Mouse (Mus musculus): ENCODE data around the gene Mcur1. TPM values are rescaled to one million over a fixed set of nuclear protein-coding genes. Genes with fewer than 3 reads are reported as not detected.

The Mcur1 gene
- polyA plus RNA-seq, 2 experiments: 18.1 to 19.7 TPM

DNA sequence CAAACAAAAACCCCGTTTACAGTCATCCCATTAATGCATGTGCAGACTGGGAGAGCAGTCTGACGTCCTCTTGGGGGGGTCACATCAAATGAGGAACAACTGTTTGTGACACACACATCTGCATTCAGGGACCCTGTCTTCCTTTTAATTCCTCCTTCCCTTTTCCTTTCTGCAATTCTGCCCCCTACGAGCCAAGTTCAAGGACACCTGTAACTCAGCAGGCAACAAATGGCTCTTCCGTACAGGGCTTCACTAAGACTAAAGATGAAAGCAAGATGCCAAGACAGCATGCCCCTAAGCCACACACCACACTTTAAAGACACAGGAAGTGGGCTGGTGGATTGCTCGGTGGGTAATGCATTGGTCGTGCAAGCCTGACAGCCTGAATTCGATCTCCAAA, 10.1 kb downstream of the Mcur1 start:
- Histone ChIP-seq H3K4me1 (ENCODE audit: control insufficient read depth, insufficient read depth, low read length) (no peaks in the 10 kb centered on the region), H3K9ac (ENCODE audit: low read depth, low read length, severe bottlenecking) (no peak overlapping the region), H3K27me3 (ENCODE audit: control insufficient read depth, insufficient read depth, low read length) (no peaks in the 10 kb centered on the region), H3K9me3 (ENCODE audit: control insufficient read depth, low read length) (no peaks in the 10 kb centered on the region), H3K4me3 (replicated peaks; ENCODE audit: low read length) (no peak overlapping the region), H3K27ac (replicated peaks; ENCODE audit: low read depth, low read length) (no peak overlapping the region), H3K4me2 (replicated peaks; ENCODE audit: low read depth, low read length, severe bottlenecking) (no peak overlapping the region), H3K36me3 (ENCODE audit: control insufficient read depth, insufficient read depth, low read length) (peaks cover 74% of the 10 kb centered on the region)
- ATAC-seq (ENCODE audit: low FRiP score, low read depth) (no peak), DNase-seq (ENCODE audit: low spot score) (no peak)
- WGBS: 83% methylated on average over 7 of the region's 7 CpGs
- no peak for TF ChIP-seq POLR2A (IDR thresholded peaks at IDR 0.05; ENCODE audit: borderline replicate concordance, extremely low read depth, insufficient read depth, insufficient read length)

DNA sequence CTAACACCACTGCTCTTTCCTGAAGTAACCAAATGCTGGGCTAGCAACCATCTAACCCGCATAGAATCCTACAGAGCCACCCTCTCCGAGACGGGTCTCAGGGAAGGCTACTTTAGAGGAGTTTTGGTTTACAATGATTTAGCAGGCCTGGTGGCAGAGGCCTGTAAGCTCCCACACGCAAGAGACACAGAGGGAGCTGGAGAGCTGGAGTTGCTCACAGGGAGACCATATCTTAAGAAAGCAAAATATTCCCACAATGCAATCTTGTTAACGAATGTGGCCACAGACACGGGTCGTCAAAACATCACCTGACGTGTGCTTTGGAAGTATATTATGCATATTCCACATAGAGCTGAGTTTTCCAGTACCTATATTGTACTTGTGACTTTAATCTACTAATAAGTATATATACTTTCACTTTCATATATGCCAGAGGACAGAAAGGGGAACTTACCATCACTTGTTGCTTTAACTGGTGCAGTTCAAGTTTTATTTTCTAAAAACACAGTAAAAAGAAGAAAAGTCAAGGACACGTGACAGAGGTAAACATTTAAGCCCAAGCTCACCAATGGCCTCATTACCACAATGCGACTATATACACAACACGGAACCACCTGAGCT, 10.8 kb downstream of the Mcur1 start:
- Histone ChIP-seq H3K36me3 (ENCODE audit: control insufficient read depth, insufficient read depth, low read length) (peaks cover 73% of the 10 kb centered on the region), H3K4me2 (replicated peaks; ENCODE audit: low read depth, low read length, severe bottlenecking) (no peak overlapping the region), H3K4me1 (ENCODE audit: control insufficient read depth, insufficient read depth, low read length) (no peaks in the 10 kb centered on the region), H3K9ac (ENCODE audit: low read depth, low read length, severe bottlenecking) (no peak overlapping the region), H3K27ac (replicated peaks; ENCODE audit: low read depth, low read length) (no peak overlapping the region), H3K9me3 (ENCODE audit: control insufficient read depth, low read length) (no peaks in the 10 kb centered on the region), H3K27me3 (ENCODE audit: control insufficient read depth, insufficient read depth, low read length) (no peaks in the 10 kb centered on the region), H3K4me3 (replicated peaks; ENCODE audit: low read length) (no peak overlapping the region)
- TF ChIP-seq POLR2A (IDR thresholded peaks at IDR 0.05; ENCODE audit: borderline replicate concordance, extremely low read depth, insufficient read depth, insufficient read length): no peak
- no peak for DNase-seq (ENCODE audit: low spot score)
- 88% methylated on average over 11 of the region's 11 CpGs for WGBS
- no peak for ATAC-seq (ENCODE audit: low FRiP score, low read depth)

DNA sequence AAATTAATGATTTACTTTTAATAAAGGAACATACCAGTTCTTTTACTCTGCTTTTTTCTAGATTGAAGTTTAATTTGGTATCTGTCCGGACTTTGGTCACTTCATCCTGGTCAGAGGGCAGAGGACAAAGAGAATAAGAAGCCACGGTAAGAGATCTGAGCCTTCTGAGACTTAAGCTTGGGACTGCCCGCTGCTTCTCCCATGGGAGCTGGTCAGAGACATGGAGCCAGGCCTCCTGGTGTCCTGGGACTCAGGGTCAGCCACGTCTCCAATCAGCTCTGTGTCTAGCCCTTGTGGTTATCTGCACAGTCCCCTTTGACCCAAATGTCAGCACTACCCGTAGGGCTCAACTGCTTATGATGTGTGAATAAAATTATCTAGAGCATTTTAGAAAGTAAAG, 11.4 kb downstream of the Mcur1 start:
- no peak overlapping the region for H3K4me3 ChIP-seq (replicated peaks; ENCODE audit: low read length)
- ATAC-seq (ENCODE audit: low FRiP score, low read depth): no peak
- WGBS: 85% methylated on average over 5 of the region's 5 CpGs
- DNase-seq (ENCODE audit: low spot score): no peak
- H3K27me3 ChIP-seq (ENCODE audit: control insufficient read depth, insufficient read depth, low read length): no peaks in the 10 kb centered on the region
- H3K4me2 ChIP-seq (replicated peaks; ENCODE audit: low read depth, low read length, severe bottlenecking): no peak overlapping the region
- no peaks in the 10 kb centered on the region for H3K4me1 ChIP-seq (ENCODE audit: control insufficient read depth, insufficient read depth, low read length)
- peaks cover 74% of the 10 kb centered on the region for H3K36me3 ChIP-seq (ENCODE audit: control insufficient read depth, insufficient read depth, low read length)
- no peaks in the 10 kb centered on the region for H3K9me3 ChIP-seq (ENCODE audit: control insufficient read depth, low read length)
- no peak overlapping the region for H3K27ac ChIP-seq (replicated peaks; ENCODE audit: low read depth, low read length)
- TF ChIP-seq POLR2A (IDR thresholded peaks at IDR 0.05; ENCODE audit: borderline replicate concordance, extremely low read depth, insufficient read depth, insufficient read length): no peak
- no peak overlapping the region for H3K9ac ChIP-seq (ENCODE audit: low read depth, low read length, severe bottlenecking)

DNA sequence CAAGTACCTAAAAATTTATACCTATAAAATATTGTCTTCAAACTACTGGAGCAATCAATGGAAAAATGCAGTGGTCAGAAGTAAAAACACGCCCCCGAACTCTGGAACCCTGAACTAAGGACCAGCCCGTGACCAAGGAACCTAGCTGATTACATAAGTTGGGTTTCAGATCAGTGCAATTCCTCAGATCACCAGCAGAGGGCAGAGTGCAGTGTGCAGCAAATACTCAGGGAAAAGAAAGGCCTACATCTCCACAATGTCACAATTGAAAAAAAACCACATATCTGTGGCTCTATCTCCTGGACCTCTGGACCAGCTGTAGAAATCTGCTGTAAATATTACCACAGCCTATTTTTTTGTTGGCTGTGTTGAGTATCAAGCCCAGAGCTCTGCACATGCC, 13.1 kb downstream of the Mcur1 start:
- Histone ChIP-seq H3K4me3 (replicated peaks; ENCODE audit: low read length) (no peak overlapping the region), H3K27me3 (ENCODE audit: control insufficient read depth, insufficient read depth, low read length) (no peaks in the 10 kb centered on the region), H3K9ac (ENCODE audit: low read depth, low read length, severe bottlenecking) (no peak overlapping the region), H3K4me1 (ENCODE audit: control insufficient read depth, insufficient read depth, low read length) (no peaks in the 10 kb centered on the region), H3K9me3 (ENCODE audit: control insufficient read depth, low read length) (no peaks in the 10 kb centered on the region), H3K4me2 (replicated peaks; ENCODE audit: low read depth, low read length, severe bottlenecking) (no peak overlapping the region), H3K36me3 (ENCODE audit: control insufficient read depth, insufficient read depth, low read length) (peaks cover 64% of the 10 kb centered on the region), H3K27ac (replicated peaks; ENCODE audit: low read depth, low read length) (no peak overlapping the region)
- ATAC-seq (ENCODE audit: low FRiP score, low read depth): no peak
- TF ChIP-seq POLR2A (IDR thresholded peaks at IDR 0.05; ENCODE audit: borderline replicate concordance, extremely low read depth, insufficient read depth, insufficient read length): no peak
- peak; percentile 82 for DNase-seq (ENCODE audit: low spot score)
- WGBS: 42% methylated on average over 3 of the region's 3 CpGs

DNA sequence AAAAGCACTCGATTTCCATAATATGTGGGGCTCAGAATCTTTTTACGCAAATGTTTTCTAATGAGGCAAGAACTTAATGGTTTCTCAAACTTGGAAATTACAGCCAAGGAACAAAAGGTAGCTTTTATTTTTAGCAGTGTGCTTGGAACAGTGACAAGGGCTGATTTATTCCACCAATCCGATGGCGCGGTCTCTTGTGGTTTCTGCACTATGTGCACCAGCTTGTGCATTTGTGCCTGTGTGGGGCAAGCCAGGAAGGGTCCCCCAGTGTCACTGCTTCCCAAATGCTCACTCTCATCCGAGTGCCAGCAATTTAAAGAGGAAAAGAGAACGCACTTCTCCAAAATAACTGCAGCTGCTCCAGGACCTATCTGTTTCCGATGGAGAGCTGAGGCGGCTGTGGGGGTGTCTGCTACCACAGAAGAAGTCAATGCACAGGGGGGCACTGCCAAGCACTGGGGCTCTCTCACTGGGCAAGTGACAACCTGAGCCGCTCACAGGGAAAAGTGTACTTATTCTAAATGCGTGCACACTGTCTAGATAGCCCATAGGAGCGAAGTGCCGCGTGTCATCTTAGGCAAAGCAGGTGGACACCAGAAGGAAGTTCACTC, 19.7 kb downstream of the Mcur1 start:
- 84% methylated on average over 14 of the region's 14 CpGs for WGBS
- ATAC-seq (ENCODE audit: low FRiP score, low read depth) (no peak), DNase-seq (ENCODE audit: low spot score) (no peak)
- Histone ChIP-seq H3K27ac (replicated peaks; ENCODE audit: low read depth, low read length) (no peak overlapping the region), H3K27me3 (ENCODE audit: control insufficient read depth, insufficient read depth, low read length) (no peaks in the 10 kb centered on the region), H3K9me3 (ENCODE audit: control insufficient read depth, low read length) (no peaks in the 10 kb centered on the region), H3K4me3 (replicated peaks; ENCODE audit: low read length) (no peak overlapping the region), H3K36me3 (ENCODE audit: control insufficient read depth, insufficient read depth, low read length) (peaks cover 16% of the 10 kb centered on the region), H3K4me2 (replicated peaks; ENCODE audit: low read depth, low read length, severe bottlenecking) (no peak overlapping the region), H3K4me1 (ENCODE audit: control insufficient read depth, insufficient read depth, low read length) (0 out of 2 replicates have a peak, but pooled peaks cover 8% of the 10 kb centered on the region), H3K9ac (ENCODE audit: low read depth, low read length, severe bottlenecking) (no peak overlapping the region)
- TF ChIP-seq POLR2A (IDR thresholded peaks at IDR 0.05; ENCODE audit: borderline replicate concordance, extremely low read depth, insufficient read depth, insufficient read length): no peak

Measured in limb, embryonic 14.5 days (tissue).